Mouse (Mus musculus) thymus, adult 2 months (tissue): Measurements from ENCODE around the gene Actr1b.

ENCODE experiments used
- CTCF ChIP-seq: fragments of 200-500 bp; IDR thresholded peaks from 2 replicates; pipeline ENCODE4 v1.5.1; 2012; ENCODE audit warnings: mild to moderate bottlenecking, control low read depth, low read length, moderate library complexity, borderline replicate concordance; ENCODE audit not compliant: control insufficient read depth, poor library complexity, insufficient read depth; ENCODE audit errors: extremely low read depth
- POLR2A ChIP-seq: fragments of 200-500 bp; IDR thresholded peaks from 2 replicates; pipeline ENCODE4 v1.6.1; 2012; ENCODE audit warnings: mild to moderate bottlenecking, low read length, control low read depth, moderate library complexity; ENCODE audit not compliant: control insufficient read depth, poor library complexity, insufficient read depth; ENCODE audit errors: extremely low read depth

DNA sequence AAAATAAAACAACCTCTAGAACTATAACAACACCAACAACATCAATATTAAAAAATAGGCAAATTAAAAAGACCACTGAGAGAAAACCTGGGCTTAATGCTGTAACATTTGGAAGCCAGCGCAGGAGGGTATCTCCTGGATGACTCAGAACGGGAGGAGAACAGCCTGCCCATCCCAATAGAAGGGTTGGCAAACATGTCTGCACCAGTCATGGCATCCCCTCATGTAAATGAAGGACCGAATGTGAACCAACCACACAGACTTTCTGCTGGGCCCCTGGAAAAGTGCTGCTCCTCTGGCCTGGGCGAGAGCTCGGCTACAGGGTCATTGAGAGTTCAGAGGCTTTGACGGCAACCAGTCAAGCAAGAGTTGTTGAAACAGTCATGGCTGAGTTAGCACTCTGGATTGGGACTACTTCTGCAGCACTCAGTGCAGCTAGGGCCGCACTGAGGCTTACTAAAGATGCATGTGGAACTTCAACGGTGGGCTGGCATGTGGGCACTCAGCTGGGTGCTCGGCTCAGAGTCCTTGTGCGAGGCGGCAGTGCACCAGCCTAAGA is 49.0 kb downstream of the Actr1b start:
- no peak for TF ChIP-seq CTCF
- no peak for TF ChIP-seq POLR2A
